Mouse (Mus musculus): ENCODE data around the gene Igsf3. TPM values are rescaled to one million over a fixed set of nuclear protein-coding genes. Genes with fewer than 3 reads are reported as not detected.
A peak's percentile ranks its signal among the peaks of the same experiment; 100 is the strongest.

Gene Igsf3
- total RNA-seq, 2 experiments from 2014 or later, result 1.1 TPM

GRCm38 (mm10) chr3:101499906-101500305, 123.0 kb downstream of the Igsf3 start:
- ATAC-seq (replicated peaks; ENCODE audit: poor library complexity), result no peak

GRCm38 (mm10) chr3:101500393-101501051, 123.6 kb downstream of the Igsf3 start:
- no peak for ATAC-seq (replicated peaks; ENCODE audit: poor library complexity)

GRCm38 (mm10) chr3:101501611-101502010, 124.7 kb downstream of the Igsf3 start:
- no peak for ATAC-seq (replicated peaks; ENCODE audit: poor library complexity)

GRCm38 (mm10) chr3:101502086-101502760, 125.3 kb downstream of the Igsf3 start:
- no peak for ATAC-seq (replicated peaks; ENCODE audit: poor library complexity)

GRCm38 (mm10) chr3:101506179-101506578, 129.3 kb downstream of the Igsf3 start:
- peak; percentile 88 for ATAC-seq (replicated peaks; ENCODE audit: poor library complexity)

GRCm38 (mm10) chr3:101506970-101507702, 130.3 kb downstream of the Igsf3 start:
- peak; percentile 47 for ATAC-seq (replicated peaks; ENCODE audit: poor library complexity)

GRCm38 (mm10) chr3:101507766-101508165, 130.9 kb downstream of the Igsf3 start:
- ATAC-seq (replicated peaks; ENCODE audit: poor library complexity), result no peak

GRCm38 (mm10) chr3:101509707-101510544, 133.0 kb downstream of the Igsf3 start:
- ATAC-seq (replicated peaks; ENCODE audit: poor library complexity), result no peak

- no peak for ATAC-seq (replicated peaks; ENCODE audit: poor library complexity)
Observed at GRCm38 (mm10) chr3:101510632-101511031, 133.7 kb downstream of the Igsf3 start.

Other genes starting within 250 kb of the Igsf3 start
- gene Cd2, start 89.1 kb upstream of the Igsf3 start, total RNA-seq (2015), result not detected in 2 replicates
- not detected in 2 replicates for gene Cd2, start 89.1 kb upstream of the Igsf3 start, total RNA-seq (2017)
- gene Atp1a1, start 227.6 kb downstream of the Igsf3 start, total RNA-seq (2015), result 69.5 and 75.2 TPM in 2 replicates
- gene Atp1a1, start 227.6 kb downstream of the Igsf3 start, total RNA-seq (2017), result 126 and 129 TPM in 2 replicates